Mouse (Mus musculus): ENCODE data around the gene Ccdc71l.

Gene Ccdc71l

GRCm38 (mm10) chr12:32378528-32379295, at the start of gene Ccdc71l:
TSS of gene Ccdc71l (plus strand) at chr12:32378704.
- DNase-seq (ENCODE audit: extremely low spot score) = peak; percentile 88

DNA sequence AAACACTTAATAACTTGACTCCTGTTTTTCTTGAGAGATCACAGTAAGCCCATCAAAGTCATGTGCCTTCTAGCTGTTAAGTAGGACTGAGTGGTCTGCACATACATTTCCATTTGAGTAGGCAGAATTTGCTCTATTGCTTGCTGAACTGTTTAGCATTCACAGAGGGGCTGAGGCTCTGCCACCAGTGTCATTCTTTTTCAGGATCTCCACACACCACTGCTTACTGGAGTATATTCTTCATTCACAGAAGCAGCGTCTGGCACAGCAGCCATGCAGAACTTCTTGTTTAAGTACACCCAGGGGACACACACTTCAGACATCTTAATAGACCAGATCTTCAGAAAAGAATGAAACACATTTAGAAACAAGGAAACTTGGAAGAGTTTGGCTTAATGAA, 39.4 kb upstream of the Ccdc71l start:
- DNase-seq (ENCODE audit: extremely low spot score) = no peak

GRCm38 (mm10) chr12:32343487-32343886, 35.0 kb upstream of the Ccdc71l start:
- DNase-seq (ENCODE audit: extremely low spot score) = no peak

DNA sequence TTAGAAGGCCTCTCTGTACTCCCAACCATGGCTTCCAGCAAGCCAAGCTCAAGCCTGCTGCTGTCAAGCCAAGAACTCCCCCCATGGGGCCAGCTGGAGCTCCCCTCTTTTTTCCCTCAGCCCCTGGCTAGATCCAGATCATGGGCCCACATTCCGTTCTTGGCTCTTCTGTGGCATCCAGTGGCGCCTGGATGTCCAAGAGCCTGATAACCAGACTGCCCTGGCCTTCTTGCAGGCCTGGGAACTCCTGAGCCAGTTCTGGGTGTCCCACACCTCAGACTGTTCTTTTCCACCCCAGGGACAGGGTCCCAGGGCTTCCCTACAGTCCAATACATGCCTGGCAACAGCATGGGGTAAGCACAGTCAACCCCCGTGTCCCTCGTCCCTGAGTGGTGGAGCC, 32.4 kb upstream of the Ccdc71l start:
- no peak for DNase-seq (ENCODE audit: extremely low spot score)

GRCm38 (mm10) chr12:32348493-32348892, 30.0 kb upstream of the Ccdc71l start:
- no peak for DNase-seq (ENCODE audit: extremely low spot score)

DNA sequence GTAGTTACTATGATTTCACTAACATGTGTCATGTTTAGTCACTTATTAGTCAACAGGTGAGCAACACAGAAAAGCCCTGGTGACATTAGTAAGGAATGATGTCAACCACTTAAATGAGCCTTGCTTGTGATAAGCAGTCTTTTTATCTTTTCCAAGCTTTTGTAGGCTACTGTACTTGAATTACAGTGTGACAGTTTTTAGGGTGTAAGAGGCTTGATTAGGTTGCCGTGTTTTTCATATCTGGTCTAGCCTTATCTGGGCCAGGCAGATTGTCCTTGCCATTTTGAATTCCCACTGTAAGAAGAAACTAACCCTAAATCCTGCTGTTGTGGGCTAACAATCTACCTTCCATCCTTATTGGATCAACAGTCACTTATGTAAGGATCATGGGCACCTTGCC, 26.6 kb upstream of the Ccdc71l start:
- DNase-seq (ENCODE audit: extremely low spot score) = no peak

- DNase-seq (ENCODE audit: extremely low spot score) = peak; percentile 87
Observed at GRCm38 (mm10) chr12:32379296-32379725, 807 bp downstream of the Ccdc71l start.

DNA sequence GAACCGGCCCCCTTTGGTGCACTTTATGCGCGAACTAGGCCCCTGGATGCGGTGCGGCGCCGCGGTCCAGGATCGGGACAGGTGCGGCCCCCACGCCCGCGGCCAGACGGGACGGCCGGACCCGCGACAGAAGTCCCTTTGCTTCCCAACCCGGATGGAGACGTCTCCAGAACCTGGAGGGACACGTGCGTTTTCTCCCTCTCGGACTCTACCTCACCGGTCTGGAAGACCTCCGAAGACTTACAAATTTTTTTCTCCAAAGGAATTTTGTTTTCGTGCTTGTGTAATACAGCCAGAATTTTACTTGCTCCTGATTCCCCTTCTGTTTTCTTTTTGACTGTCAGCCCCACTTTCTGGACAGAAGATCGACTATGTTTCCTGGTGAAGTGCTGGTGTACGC, 1.2 kb downstream of the Ccdc71l start:
- no peak for DNase-seq (ENCODE audit: extremely low spot score)

GRCm38 (mm10) chr12:32380457-32380856, 2.0 kb downstream of the Ccdc71l start:
- DNase-seq (ENCODE audit: extremely low spot score) = no peak

- no peak for DNase-seq (ENCODE audit: extremely low spot score)
Observed at GRCm38 (mm10) chr12:32381011-32381410, 2.5 kb downstream of the Ccdc71l start.

DNA sequence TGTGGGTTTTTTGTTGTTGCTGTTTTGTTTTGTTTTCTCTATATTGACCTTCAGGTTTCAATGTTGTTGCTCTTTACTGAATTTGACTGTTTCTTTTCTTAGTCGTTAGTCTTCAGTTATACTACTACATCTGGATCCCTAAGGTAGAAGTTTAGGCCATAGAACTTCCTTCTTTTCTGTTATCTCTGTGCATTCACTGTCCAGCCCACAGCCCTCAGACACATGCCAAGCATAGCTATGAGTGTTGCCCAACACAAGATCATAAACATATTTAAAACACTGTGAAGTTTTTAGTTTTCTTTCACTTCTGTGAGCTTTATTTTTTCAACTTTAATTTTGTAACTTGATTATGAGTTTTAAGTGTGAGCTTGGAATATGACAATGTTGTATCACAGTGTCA, 41.0 kb downstream of the Ccdc71l start:
- DNase-seq (ENCODE audit: extremely low spot score) = no peak

DNA sequence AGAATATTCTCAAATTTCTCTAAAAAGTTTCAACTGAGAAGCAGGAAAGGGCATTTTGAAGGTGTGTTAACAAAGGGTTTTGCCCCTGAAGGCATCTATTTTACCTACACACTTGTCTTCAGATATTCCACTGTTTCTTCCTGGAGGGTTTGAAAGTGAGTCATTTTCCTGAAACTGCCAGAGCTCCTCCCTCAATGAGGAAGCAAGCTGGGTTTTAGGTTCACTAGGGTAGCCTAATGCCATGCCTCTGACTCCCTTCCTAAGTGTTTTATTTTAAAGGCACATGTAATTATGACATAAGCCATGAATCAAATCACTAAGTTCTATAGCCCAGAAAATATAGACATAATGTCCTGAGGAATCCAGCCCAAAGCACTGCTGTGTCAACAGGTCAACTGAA, 49.3 kb downstream of the Ccdc71l start:
- DNase-seq (ENCODE audit: extremely low spot score) = no peak

GRCm38 (mm10) chr12:32431004-32431403, 52.5 kb downstream of the Ccdc71l start:
- DNase-seq (ENCODE audit: extremely low spot score) = no peak

Measured in embryo, embryonic 9.5 days (tissue).